Mouse (Mus musculus) ovary, adult 10 weeks (tissue): Measurements from ENCODE around the gene Try10. TPM values are rescaled to one million over a fixed set of nuclear protein-coding genes. Genes with fewer than 3 reads are reported as not detected.

Experiments used
- polyA plus RNA-seq: library from polyadenylated mRNA; stranded (reverse); fragments of 350-450 nt; fragmentation: Illumina TruSeq; extraction: RNeasy Lipid Tissue Mini Kit (QIAGEN cat#74804); gene quantifications from one replicate; pipeline ENCODE4 v1.2.3, GENCODE M21; 2014

The Try10 gene
- polyA plus RNA-seq: not detected

DNA sequence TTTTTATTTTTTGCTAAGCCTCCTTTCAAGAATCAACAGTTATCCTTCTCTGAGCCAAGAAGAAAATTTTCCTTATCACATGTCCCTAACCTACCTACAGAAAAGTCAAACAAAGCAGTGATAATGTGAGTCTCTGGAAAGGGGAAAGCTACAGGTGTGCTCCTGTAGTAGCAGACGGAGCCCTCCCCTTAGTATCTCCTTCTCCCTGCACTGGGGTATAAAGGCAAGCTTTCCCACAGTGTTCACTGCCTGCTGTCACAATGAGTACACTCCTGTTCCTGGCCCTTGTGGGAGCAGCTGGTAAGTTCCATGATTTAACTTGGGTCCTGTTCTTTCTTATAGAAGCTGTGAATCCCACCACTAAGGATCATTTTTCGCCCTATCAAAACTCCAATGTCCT, at the start of gene Try10:
Try10 (plus strand) TSS at position 174 of the 400 bp plus-strand sequence.

DNA sequence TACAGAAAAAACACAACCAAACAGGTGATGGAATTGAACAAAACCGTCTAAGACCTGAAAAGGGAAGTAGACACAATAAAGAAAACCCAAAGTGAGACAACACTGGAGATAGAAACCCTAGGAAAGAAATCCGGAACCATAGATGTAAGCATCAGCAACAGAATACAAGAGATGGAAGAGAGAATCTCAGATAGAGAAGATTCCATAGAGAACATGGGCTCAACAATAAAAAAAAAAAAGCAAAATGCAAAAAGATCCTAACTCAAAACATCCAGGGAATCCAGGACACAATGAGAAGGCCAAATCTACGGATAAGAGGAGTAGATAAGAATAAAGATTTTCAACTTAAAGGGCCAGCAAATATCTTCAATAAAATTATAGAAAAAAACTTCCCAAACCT, 37.2 kb upstream of the Try10 start, which contains the start of gene Try5:
Try5 (minus strand) TSS at position 101 of the 400 bp plus-strand sequence.

DNA sequence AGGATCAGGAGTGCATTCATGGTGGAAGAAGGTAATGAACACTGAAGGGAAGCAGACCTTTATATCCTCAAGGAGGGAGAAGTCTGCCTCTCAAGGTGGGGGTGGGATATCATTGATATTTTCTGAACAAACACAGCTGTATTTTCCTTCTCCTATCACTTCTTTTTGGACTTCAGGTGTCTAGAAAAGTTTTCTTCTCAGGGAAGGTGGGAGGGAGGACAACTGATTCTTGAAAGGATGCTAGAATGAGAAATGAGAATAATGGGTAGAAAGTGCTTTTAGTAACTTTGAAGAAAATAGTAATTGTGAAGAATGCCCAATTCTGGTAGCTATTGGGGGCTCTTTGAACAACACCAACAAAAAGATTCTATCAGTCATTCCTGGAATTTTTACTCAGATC, 23.7 kb downstream of the Try10 start, which contains the start of gene Prss3:
Prss3 (minus strand) TSS at position 101 of the 400 bp plus-strand sequence.

DNA sequence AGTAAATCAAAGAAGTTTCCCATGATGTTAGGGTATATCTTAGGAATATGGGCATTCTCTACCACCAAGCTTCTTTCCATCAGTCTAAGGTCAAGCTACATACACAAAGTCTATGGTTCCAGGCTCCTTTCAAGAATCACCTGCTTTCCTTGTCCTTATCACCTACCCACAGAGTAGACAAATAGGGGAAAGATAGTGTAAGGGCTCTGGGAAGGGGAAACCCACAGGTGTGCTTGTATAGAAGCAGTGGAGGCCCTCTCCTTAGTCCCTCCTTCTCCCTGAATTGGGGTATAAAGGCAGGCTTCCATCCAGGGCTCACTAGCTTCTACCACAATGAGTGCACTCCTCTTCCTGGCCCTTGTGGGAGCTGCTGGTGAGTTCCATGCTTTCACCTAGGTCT, 38.2 kb downstream of the Try10 start, which contains the start of gene Gm5771:
Gm5771 (plus strand) TSS at position 301 of the 400 bp plus-strand sequence.

Other genes with a start within 250 kb of the Try10 start
- gene Try4, start 51.8 kb upstream of the Try10 start, polyA plus RNA-seq: not detected
- not detected for gene Try5, start 37.3 kb upstream of the Try10 start, polyA plus RNA-seq
- gene Prss3, start 23.6 kb downstream of the Try10 start, polyA plus RNA-seq: not detected
- not detected for gene Gm5771, start 38.3 kb downstream of the Try10 start, polyA plus RNA-seq
- not detected for gene Gm10334, start 92.0 kb downstream of the Try10 start, polyA plus RNA-seq
- not detected for gene Prss1, start 104.8 kb downstream of the Try10 start, polyA plus RNA-seq
- gene Prss2, start 167.7 kb downstream of the Try10 start, polyA plus RNA-seq: 1.3 TPM